In the genomic region with DNA sequence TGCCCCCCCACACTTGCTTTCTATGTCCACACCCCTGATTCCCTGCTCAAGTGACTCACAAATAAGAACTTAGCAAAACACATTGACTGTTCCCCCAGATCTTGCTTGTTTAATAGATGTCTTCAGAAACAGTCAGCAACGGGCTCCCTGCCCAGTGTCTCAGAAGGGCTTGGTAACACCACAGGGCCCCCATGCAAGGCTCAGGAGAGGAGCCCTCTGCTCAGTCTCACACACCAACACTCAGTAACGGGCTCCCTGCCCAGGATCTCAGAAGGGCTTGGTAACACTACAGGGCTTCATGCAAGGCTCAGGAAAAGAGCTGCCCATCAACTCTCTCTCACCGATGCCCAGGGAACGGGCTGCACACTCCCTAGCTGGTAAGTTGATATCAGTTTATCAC, we compare ENCODE assay signal across 16 mouse cellular contexts. TPM values are rescaled to one million over a fixed set of nuclear protein-coding genes. Genes with fewer than 3 reads are reported as not detected.
"Had no signal": no experiment of that assay in that cellular context is flagged by ENCODE, and none has a peak within 500 bp of the region (broad histone marks: within the 10 kb centered on the region; RNA-seq: fewer than 3 reads in every experiment).

No protein-coding gene starts in this region.

- H3K4me3 ChIP-seq: layer of hippocampus, adult 2 months; left cerebral cortex, adult 2 months; limb, embryonic 10.5 days; liver, embryonic 12.5 days; megakaryocyte, embryonic 14.5 days; midbrain, embryonic 15.5 days; neural tube, embryonic 13.5 days had no signal

- H3K27me3 ChIP-seq: liver, embryonic 12.5 days; megakaryocyte, embryonic 14.5 days; midbrain, embryonic 15.5 days; neural tube, embryonic 13.5 days had no signal

- ATAC-seq: liver, embryonic 12.5 days; midbrain, embryonic 15.5 days had no signal

- H3K9me3 ChIP-seq: limb, embryonic 10.5 days; liver, embryonic 12.5 days; midbrain, embryonic 15.5 days; neural tube, embryonic 13.5 days had no signal

- DNase-seq: kidney, adult 11 months; kidney, adult 9 months; kidney, postnatal 4 days; right cerebral cortex, postnatal 14 days; thymus, postnatal 36 days had no signal

- H3K4me2 ChIP-seq: liver, embryonic 12.5 days; midbrain, embryonic 11.5 days; midbrain, embryonic 15.5 days; neural tube, embryonic 13.5 days had no signal

- H3K27ac ChIP-seq: kidney, postnatal 0 days; layer of hippocampus, adult 2 months; left cerebral cortex, adult 2 months; limb, embryonic 10.5 days; liver, embryonic 12.5 days; macrophage; midbrain, embryonic 15.5 days; neural tube, embryonic 13.5 days had no signal

- H3K4me1 ChIP-seq: limb, embryonic 10.5 days; liver, embryonic 12.5 days; megakaryocyte, embryonic 14.5 days; midbrain, embryonic 15.5 days; neural tube, embryonic 13.5 days had no signal

- H3K36me3 ChIP-seq: limb, embryonic 10.5 days; liver, embryonic 12.5 days; midbrain, embryonic 15.5 days; neural tube, embryonic 13.5 days had no signal

- H3K9ac ChIP-seq: liver, embryonic 12.5 days; midbrain, embryonic 15.5 days; neural tube, embryonic 13.5 days had no signal

RNA-seq across cellular contexts. Expression of a gene that starts 19.8 kb away (rescaled TPM):
- total RNA-seq: monocyte, adult 5-6 weeks had no signal
